Mouse (Mus musculus): ENCODE measurements around the gene Ptger3. TPM values are rescaled to one million over a fixed set of nuclear protein-coding genes. Genes with fewer than 3 reads are reported as not detected.

Ptger3 gene
- total and polyA plus RNA-seq, 2 experiments from 2014 or later, result 9.0 to 16.5 TPM

- no peaks in the 10 kb centered on the region for H3K36me3 ChIP-seq (ENCODE audit: insufficient read depth, low read length)
- H3K9me3 ChIP-seq (ENCODE audit: low read length), result no peaks in the 10 kb centered on the region
- no peaks in the 10 kb centered on the region for H3K27me3 ChIP-seq (ENCODE audit: insufficient read depth, low read length)
- no peaks in the 10 kb centered on the region for H3K4me1 ChIP-seq (ENCODE audit: insufficient read depth, low read length)
- no peak overlapping the region for H3K27ac ChIP-seq
- 76% methylated on average over 9 of the region's 9 CpGs for WGBS
- H3K9ac ChIP-seq (replicated peaks; ENCODE audit: low read length), result no peak overlapping the region
- no peak overlapping the region for H3K4me3 ChIP-seq (ENCODE audit: low read length)
- no peak overlapping the region for H3K4me2 ChIP-seq (ENCODE audit: low read depth, low read length)
- no peak for TF ChIP-seq CTCF (IDR thresholded peaks at IDR 0.05; ENCODE audit: low read depth)
- ATAC-seq (no peak), DNase-seq (ENCODE audit: low spot score) (no peak)
Measured at GRCm38 (mm10) chr3:157575441-157576342, 9.0 kb downstream of the Ptger3 start.

- no peak overlapping the region for H3K4me2 ChIP-seq (ENCODE audit: low read depth, low read length)
- TF ChIP-seq CTCF (IDR thresholded peaks at IDR 0.05; ENCODE audit: low read depth), result no peak
- no peaks in the 10 kb centered on the region for H3K9me3 ChIP-seq (ENCODE audit: low read length)
- no peaks in the 10 kb centered on the region for H3K4me1 ChIP-seq (ENCODE audit: insufficient read depth, low read length)
- no peak for DNase-seq (ENCODE audit: low spot score)
- H3K9ac ChIP-seq (replicated peaks; ENCODE audit: low read length), result no peak overlapping the region
- H3K27me3 ChIP-seq (ENCODE audit: insufficient read depth, low read length), result no peaks in the 10 kb centered on the region
- WGBS, result 75% methylated on average over 1 of the region's 1 CpGs
- H3K36me3 ChIP-seq (ENCODE audit: insufficient read depth, low read length), result no peaks in the 10 kb centered on the region
- no peak overlapping the region for H3K4me3 ChIP-seq (ENCODE audit: low read length)
- no peak for ATAC-seq
- no peak overlapping the region for H3K27ac ChIP-seq
Measured at GRCm38 (mm10) chr3:157576343-157576722, 9.6 kb downstream of the Ptger3 start.

DNA sequence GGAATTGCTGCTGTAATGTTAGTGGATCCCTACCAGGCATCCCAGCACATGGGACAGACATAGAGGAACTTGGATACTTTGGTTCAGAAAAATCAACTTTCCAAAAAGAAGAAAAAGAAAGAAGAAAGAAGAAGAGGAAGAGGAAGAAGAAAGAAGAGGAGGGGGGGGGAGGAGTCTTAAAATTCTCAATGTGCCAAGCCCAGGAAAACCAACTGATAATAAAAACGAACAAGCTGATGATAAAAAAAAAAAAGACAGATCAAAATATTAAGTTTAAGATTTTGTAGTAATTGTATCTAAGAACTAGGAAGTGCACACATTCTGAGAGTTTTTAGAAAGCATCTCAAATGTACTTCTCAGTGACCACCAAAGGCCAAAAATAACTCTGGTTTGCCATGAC, 10.2 kb downstream of the Ptger3 start:
- H3K9ac ChIP-seq (replicated peaks; ENCODE audit: low read length), result no peak overlapping the region
- no peak for DNase-seq (ENCODE audit: low spot score)
- H3K36me3 ChIP-seq (ENCODE audit: insufficient read depth, low read length), result no peaks in the 10 kb centered on the region
- TF ChIP-seq CTCF (IDR thresholded peaks at IDR 0.05; ENCODE audit: low read depth), result no peak
- no peaks in the 10 kb centered on the region for H3K27me3 ChIP-seq (ENCODE audit: insufficient read depth, low read length)
- WGBS, result 78% methylated on average over 1 of the region's 1 CpGs
- no peak for ATAC-seq
- H3K27ac ChIP-seq, result no peak overlapping the region
- no peak overlapping the region for H3K4me3 ChIP-seq (ENCODE audit: low read length)
- no peaks in the 10 kb centered on the region for H3K4me1 ChIP-seq (ENCODE audit: insufficient read depth, low read length)
- H3K4me2 ChIP-seq (ENCODE audit: low read depth, low read length), result no peak overlapping the region
- no peaks in the 10 kb centered on the region for H3K9me3 ChIP-seq (ENCODE audit: low read length)

DNA sequence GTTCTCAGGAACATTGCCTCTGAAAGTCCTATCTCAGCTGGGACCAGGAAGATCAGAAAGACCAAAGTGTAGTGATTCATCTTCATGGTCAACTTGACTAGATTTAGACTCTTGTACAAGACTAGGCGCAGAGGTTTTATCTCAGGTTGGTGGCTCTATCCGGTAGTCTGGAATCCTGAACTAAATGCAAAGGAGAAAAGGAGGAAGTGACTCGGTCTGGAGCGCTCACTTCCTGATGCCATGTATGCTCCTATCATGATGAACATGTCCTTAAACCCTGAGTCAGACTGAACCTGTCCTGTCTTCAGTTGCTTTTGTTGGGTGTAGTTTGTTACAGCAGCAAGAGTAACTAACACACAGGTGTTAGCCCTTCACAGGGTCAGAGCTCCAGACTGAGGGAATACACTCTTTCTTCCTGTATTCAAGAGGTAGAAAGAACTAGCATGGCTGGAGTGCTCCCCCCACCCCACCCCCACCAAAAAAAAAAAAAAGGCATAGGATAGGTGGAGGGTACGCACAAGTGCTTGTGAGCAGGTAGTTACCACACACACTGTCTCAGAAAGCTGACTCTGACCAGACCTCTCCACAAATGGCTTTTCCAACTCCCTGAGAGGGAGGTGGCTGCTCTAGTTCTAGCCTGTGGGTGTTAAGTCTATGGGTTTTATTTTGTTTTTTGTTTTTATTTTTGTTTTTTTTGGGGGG, 11.9 kb downstream of the Ptger3 start:
- Histone ChIP-seq H3K4me1 (ENCODE audit: insufficient read depth, low read length) (no peaks in the 10 kb centered on the region), H3K4me3 (ENCODE audit: low read length) (no peak overlapping the region), H3K9ac (replicated peaks; ENCODE audit: low read length) (no peak overlapping the region), H3K27ac (no peak overlapping the region), H3K4me2 (ENCODE audit: low read depth, low read length) (no peak overlapping the region), H3K9me3 (ENCODE audit: low read length) (no peaks in the 10 kb centered on the region), H3K27me3 (ENCODE audit: insufficient read depth, low read length) (no peaks in the 10 kb centered on the region), H3K36me3 (ENCODE audit: insufficient read depth, low read length) (no peaks in the 10 kb centered on the region)
- no peak for TF ChIP-seq CTCF (IDR thresholded peaks at IDR 0.05; ENCODE audit: low read depth)
- DNase-seq (ENCODE audit: low spot score) (no peak), ATAC-seq (no peak)
- WGBS, result 92% methylated on average over 5 of the region's 5 CpGs

- no peaks in the 10 kb centered on the region for H3K27me3 ChIP-seq (ENCODE audit: insufficient read depth, low read length)
- H3K9me3 ChIP-seq (ENCODE audit: low read length), result no peaks in the 10 kb centered on the region
- no peak for ATAC-seq
- no peak overlapping the region for H3K4me3 ChIP-seq (ENCODE audit: low read length)
- 44% methylated on average over 2 of the region's 2 CpGs for WGBS
- H3K4me2 ChIP-seq (ENCODE audit: low read depth, low read length), result no peak overlapping the region
- no peak overlapping the region for H3K9ac ChIP-seq (replicated peaks; ENCODE audit: low read length)
- no peaks in the 10 kb centered on the region for H3K4me1 ChIP-seq (ENCODE audit: insufficient read depth, low read length)
- TF ChIP-seq CTCF (IDR thresholded peaks at IDR 0.05; ENCODE audit: low read depth), result no peak
- no peak for DNase-seq (ENCODE audit: low spot score)
- H3K36me3 ChIP-seq (ENCODE audit: insufficient read depth, low read length), result no peaks in the 10 kb centered on the region
- H3K27ac ChIP-seq, result no peak overlapping the region
Measured at GRCm38 (mm10) chr3:157579376-157579775, 12.7 kb downstream of the Ptger3 start.

- TF ChIP-seq CTCF (IDR thresholded peaks at IDR 0.05; ENCODE audit: low read depth), result no peak
- no peaks in the 10 kb centered on the region for H3K27me3 ChIP-seq (ENCODE audit: insufficient read depth, low read length)
- WGBS, result 66% methylated on average over 4 of the region's 4 CpGs
Measured at GRCm38 (mm10) chr3:157580299-157580698, 13.6 kb downstream of the Ptger3 start.

DNA sequence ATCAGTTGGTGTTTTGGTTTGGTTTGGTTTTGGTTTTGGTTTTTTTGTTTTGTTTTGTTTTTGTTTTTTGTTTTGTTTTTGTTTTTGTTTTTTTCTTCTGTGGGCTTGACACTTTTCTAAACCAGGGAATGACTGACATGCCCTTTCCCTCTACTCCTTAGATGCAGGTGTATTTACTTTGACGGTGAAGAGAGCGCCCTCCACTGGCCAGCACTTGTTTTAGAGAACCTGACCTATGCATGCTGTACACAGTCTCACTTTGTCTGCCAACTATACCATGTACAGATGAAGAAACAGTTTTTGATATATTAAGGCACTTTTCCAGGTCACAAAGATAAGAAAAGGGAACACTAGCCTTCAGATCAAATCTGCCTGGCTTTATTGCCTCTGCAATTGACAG, 15.1 kb downstream of the Ptger3 start:
- Histone ChIP-seq H3K9me3 (ENCODE audit: low read length) (no peaks in the 10 kb centered on the region), H3K4me2 (ENCODE audit: low read depth, low read length) (no peak overlapping the region), H3K4me3 (ENCODE audit: low read length) (no peak overlapping the region), H3K36me3 (ENCODE audit: insufficient read depth, low read length) (no peaks in the 10 kb centered on the region), H3K27ac (no peak overlapping the region), H3K4me1 (ENCODE audit: insufficient read depth, low read length) (no peaks in the 10 kb centered on the region), H3K9ac (replicated peaks; ENCODE audit: low read length) (no peak overlapping the region), H3K27me3 (ENCODE audit: insufficient read depth, low read length) (no peaks in the 10 kb centered on the region)
- ATAC-seq (no peak), DNase-seq (ENCODE audit: low spot score) (no peak)
- 14% methylated on average over 2 of the region's 2 CpGs for WGBS
- 0 out of 2 replicates have a peak, but pooled peaks have one; percentile 13 for TF ChIP-seq CTCF (IDR thresholded peaks at IDR 0.05; ENCODE audit: low read depth)

More at GRCm38 (mm10) chr3:157580299-157580698, 13.6 kb downstream of the Ptger3 start:
- Histone ChIP-seq H3K36me3 (ENCODE audit: insufficient read depth, low read length) (no peaks in the 10 kb centered on the region), H3K4me1 (ENCODE audit: insufficient read depth, low read length) (no peaks in the 10 kb centered on the region), H3K9me3 (ENCODE audit: low read length) (no peaks in the 10 kb centered on the region), H3K4me3 (ENCODE audit: low read length) (no peak overlapping the region), H3K4me2 (ENCODE audit: low read depth, low read length) (no peak overlapping the region), H3K27ac (no peak overlapping the region), H3K9ac (replicated peaks; ENCODE audit: low read length) (no peak overlapping the region)
- DNase-seq (ENCODE audit: low spot score) (no peak), ATAC-seq (no peak)
